Mouse (Mus musculus): ENCODE results near the gene G6pdx. TPM values are rescaled to one million over a fixed set of nuclear protein-coding genes. Genes with fewer than 3 reads are reported as not detected.

Gene G6pdx
- polyA plus RNA-seq, 1 experiment from 2014 or later = 44.1 TPM

GRCm38 (mm10) chrX:74413377-74413776 is 15.6 kb downstream of the G6pdx start:
- Histone ChIP-seq H3K27ac (ENCODE audit: low read length) (no peak overlapping the region), H3K36me3 (ENCODE audit: control insufficient read depth, insufficient read depth, low read length) (no peaks in the 10 kb centered on the region), H3K4me1 (replicated peaks; ENCODE audit: control insufficient read depth, insufficient read depth, low read length) (no peaks in the 10 kb centered on the region), H3K27me3 (ENCODE audit: control insufficient read depth, insufficient read depth, low read depth, low read length) (no peaks in the 10 kb centered on the region), H3K4me2 (ENCODE audit: low read depth, low read length) (no peak overlapping the region), H3K4me3 (ENCODE audit: low read length) (no peak overlapping the region), H3K9me3 (ENCODE audit: control insufficient read depth, low read length) (no peaks in the 10 kb centered on the region), H3K9ac (ENCODE audit: low read length) (no peak overlapping the region)
- peak; percentile 70; the same call in 1 of the 2 replicates for ATAC-seq (ENCODE audit: low read depth)

- no peak for ATAC-seq (ENCODE audit: low read depth)
- Histone ChIP-seq H3K36me3 (ENCODE audit: control insufficient read depth, insufficient read depth, low read length) (no peaks in the 10 kb centered on the region), H3K27ac (ENCODE audit: low read length) (no peak overlapping the region), H3K4me3 (ENCODE audit: low read length) (no peak overlapping the region), H3K4me2 (ENCODE audit: low read depth, low read length) (no peak overlapping the region), H3K4me1 (replicated peaks; ENCODE audit: control insufficient read depth, insufficient read depth, low read length) (no peaks in the 10 kb centered on the region), H3K9me3 (ENCODE audit: control insufficient read depth, low read length) (no peaks in the 10 kb centered on the region), H3K9ac (ENCODE audit: low read length) (no peak overlapping the region), H3K27me3 (ENCODE audit: control insufficient read depth, insufficient read depth, low read depth, low read length) (no peaks in the 10 kb centered on the region)
- 42% methylated on average over 2 of the region's 2 CpGs for WGBS
Measured at GRCm38 (mm10) chrX:74408340-74408739, 20.7 kb downstream of the G6pdx start.

- Histone ChIP-seq H3K27me3 (ENCODE audit: control insufficient read depth, insufficient read depth, low read depth, low read length) (no peaks in the 10 kb centered on the region), H3K27ac (ENCODE audit: low read length) (no peak overlapping the region), H3K9me3 (ENCODE audit: control insufficient read depth, low read length) (no peaks in the 10 kb centered on the region), H3K36me3 (ENCODE audit: control insufficient read depth, insufficient read depth, low read length) (no peaks in the 10 kb centered on the region), H3K4me2 (ENCODE audit: low read depth, low read length) (no peak overlapping the region), H3K4me1 (replicated peaks; ENCODE audit: control insufficient read depth, insufficient read depth, low read length) (no peaks in the 10 kb centered on the region), H3K4me3 (ENCODE audit: low read length) (no peak overlapping the region), H3K9ac (ENCODE audit: low read length) (no peak overlapping the region)
- WGBS = 78% methylated on average over 3 of the region's 3 CpGs
- ATAC-seq (ENCODE audit: low read depth) = no peak
Measured at GRCm38 (mm10) chrX:74400136-74400535, 28.9 kb downstream of the G6pdx start.

- Histone ChIP-seq H3K9ac (ENCODE audit: low read length) (peak within 1 kb of the TSS; percentile 83), H3K27ac (ENCODE audit: low read length) (peak within 1 kb of the TSS; percentile 86), H3K4me2 (ENCODE audit: low read depth, low read length) (peak within 1 kb of the TSS; percentile 67), H3K27me3 (ENCODE audit: control insufficient read depth, insufficient read depth, low read depth, low read length) (no peaks in the 10 kb centered on the region), H3K9me3 (ENCODE audit: control insufficient read depth, low read length) (no peaks in the 10 kb centered on the region), H3K4me1 (replicated peaks; ENCODE audit: control insufficient read depth, insufficient read depth, low read length) (no peaks in the 10 kb centered on the region; the same call in 1 of the 2 replicates), H3K4me3 (ENCODE audit: low read length) (peak within 1 kb of the TSS; percentile 61), H3K36me3 (ENCODE audit: control insufficient read depth, insufficient read depth, low read length) (no peaks in the 10 kb centered on the region)
- 19% methylated on average over 30 of the region's 30 CpGs for WGBS
- ATAC-seq (ENCODE audit: low read depth) = peak; percentile 100
Measured at GRCm38 (mm10) chrX:74392535-74393443, 36.2 kb downstream of the G6pdx start, which contains the start of the genes Fam3a and Ikbkg. Gene Fam3a (minus strand): TSS chrX:74393272. Gene Ikbkg (plus strand): TSS chrX:74393290.

- Histone ChIP-seq H3K36me3 (ENCODE audit: control insufficient read depth, insufficient read depth, low read length) (no peaks in the 10 kb centered on the region; the same call in 1 of the 2 replicates), H3K9ac (ENCODE audit: low read length) (no peak overlapping the region), H3K9me3 (ENCODE audit: control insufficient read depth, low read length) (no peaks in the 10 kb centered on the region), H3K27ac (ENCODE audit: low read length) (no peak overlapping the region), H3K4me2 (ENCODE audit: low read depth, low read length) (no peak overlapping the region), H3K4me3 (ENCODE audit: low read length) (no peak overlapping the region), H3K4me1 (replicated peaks; ENCODE audit: control insufficient read depth, insufficient read depth, low read length) (no peaks in the 10 kb centered on the region; the same call in 1 of the 2 replicates), H3K27me3 (ENCODE audit: control insufficient read depth, insufficient read depth, low read depth, low read length) (no peaks in the 10 kb centered on the region)
- ATAC-seq (ENCODE audit: low read depth) = no peak
Measured at GRCm38 (mm10) chrX:74388153-74388552, 40.8 kb downstream of the G6pdx start.

- Histone ChIP-seq H3K4me2 (ENCODE audit: low read depth, low read length) (no peak overlapping the region), H3K36me3 (ENCODE audit: control insufficient read depth, insufficient read depth, low read length) (no peaks in the 10 kb centered on the region; the same call in 1 of the 2 replicates), H3K9me3 (ENCODE audit: control insufficient read depth, low read length) (no peaks in the 10 kb centered on the region), H3K4me3 (ENCODE audit: low read length) (no peak overlapping the region), H3K27me3 (ENCODE audit: control insufficient read depth, insufficient read depth, low read depth, low read length) (no peaks in the 10 kb centered on the region), H3K9ac (ENCODE audit: low read length) (no peak overlapping the region), H3K4me1 (replicated peaks; ENCODE audit: control insufficient read depth, insufficient read depth, low read length) (no peaks in the 10 kb centered on the region), H3K27ac (ENCODE audit: low read length) (no peak overlapping the region)
- no peak for ATAC-seq (ENCODE audit: low read depth)
- 78% methylated on average over 2 of the region's 2 CpGs for WGBS
Measured at GRCm38 (mm10) chrX:74384451-74384850, 44.5 kb downstream of the G6pdx start.

- H3K36me3 ChIP-seq (ENCODE audit: control insufficient read depth, insufficient read depth, low read length) = no peaks in the 10 kb centered on the region
- peak within 1 kb of the TSS; percentile 58 for H3K4me3 ChIP-seq (ENCODE audit: low read length)
- H3K9ac ChIP-seq (ENCODE audit: low read length) = peak within 1 kb of the TSS; percentile 68
- no peaks in the 10 kb centered on the region for H3K27me3 ChIP-seq (ENCODE audit: control insufficient read depth, insufficient read depth, low read depth, low read length)
- ATAC-seq (ENCODE audit: low read depth) = peak; percentile 92
- peak within 1 kb of the TSS; percentile 68 for H3K4me2 ChIP-seq (ENCODE audit: low read depth, low read length)
- H3K4me1 ChIP-seq (replicated peaks; ENCODE audit: control insufficient read depth, insufficient read depth, low read length) = peaks cover 4% of the 10 kb centered on the region; the same call in 1 of the 2 replicates
- no peak within 1 kb of the TSS for H3K27ac ChIP-seq (ENCODE audit: low read length)
- 19% methylated on average over 32 of the region's 32 CpGs for WGBS
- no peaks in the 10 kb centered on the region for H3K9me3 ChIP-seq (ENCODE audit: control insufficient read depth, low read length)
Measured at GRCm38 (mm10) chrX:74372888-74373549, 56.0 kb downstream of the G6pdx start, which contains the start of the genes Ubl4a and Slc10a3. Gene Ubl4a (minus strand): TSS chrX:74373218. Gene Slc10a3 (minus strand): TSS chrX:74373349.

- Histone ChIP-seq H3K9ac (ENCODE audit: low read length) (peak overlapping the region; percentile 84), H3K27ac (ENCODE audit: low read length) (peak overlapping the region; percentile 73), H3K4me2 (ENCODE audit: low read depth, low read length) (peak overlapping the region; percentile 63), H3K4me3 (ENCODE audit: low read length) (peak overlapping the region; percentile 65), H3K27me3 (ENCODE audit: control insufficient read depth, insufficient read depth, low read depth, low read length) (no peaks in the 10 kb centered on the region), H3K36me3 (ENCODE audit: control insufficient read depth, insufficient read depth, low read length) (peaks cover 3% of the 10 kb centered on the region; the same call in 1 of the 2 replicates), H3K9me3 (ENCODE audit: control insufficient read depth, low read length) (no peaks in the 10 kb centered on the region), H3K4me1 (replicated peaks; ENCODE audit: control insufficient read depth, insufficient read depth, low read length) (peaks cover 11% of the 10 kb centered on the region)
- WGBS = 17% methylated on average over 33 of the region's 49 CpGs
- ATAC-seq (ENCODE audit: low read depth) = peak; percentile 90
Measured at GRCm38 (mm10) chrX:74368209-74368909, 60.6 kb downstream of the G6pdx start.

All from lung, embryonic 16.5 days (tissue).